Mouse (Mus musculus) CH12.LX (cell line): ENCODE measurements around the gene Shisa7. TPM values are rescaled to one million over a fixed set of nuclear protein-coding genes. Genes with fewer than 3 reads are reported as not detected.
"Not testable (repeated sequence)": the region's sequence is repeated elsewhere in the genome, so short reads cannot be mapped to it uniquely, and the experiment has no call there.

Experiments
- DNase-seq: peaks from one replicate; pipeline ENCODE4 v3.0.0-alpha.2; 2013; ENCODE audit errors: extremely low read depth
- H3K27ac ChIP-seq: 2 replicates; pipeline ENCODE4 v1.5.1; 2012; ENCODE audit warnings: low read depth, mild to moderate bottlenecking, control low read depth, moderate library complexity; ENCODE audit not compliant: insufficient read depth
- H3K27me3 ChIP-seq: replicated peaks from 2 replicates; pipeline ENCODE3; 2012; ENCODE audit warnings: inconsistent platforms
- H3K36me3 ChIP-seq, 2 experiments: replicated peaks in 1 of 2; 2 replicates each; pipeline versions ENCODE3 to v1.6.1; 2012; ENCODE audit warnings: inconsistent platforms in 1 of 2, low read length in 1 of 2, mild to moderate bottlenecking in 1 of 2, mixed read lengths in 1 of 2, moderate library complexity in 1 of 2; ENCODE audit not compliant: control insufficient read depth in 1 of 2, insufficient read depth in 1 of 2
- H3K4me1 ChIP-seq, 2 experiments: 2 replicates each; pipeline ENCODE4 v1.6.1; 2012; ENCODE audit warnings: inconsistent platforms in 1 of 2, moderate library complexity in 1 of 2; ENCODE audit not compliant: insufficient read depth in 2 of 2, control insufficient read depth in 1 of 2
- H3K4me2 ChIP-seq: 2 replicates; pipeline ENCODE4 v1.6.1; 2012; ENCODE audit warnings: low read depth, mild to moderate bottlenecking, control low read depth; ENCODE audit not compliant: poor library complexity, insufficient read depth, severe bottlenecking
- H3K4me3 ChIP-seq, 3 experiments: fragments of 150-350 bp in 1 of 3; sonication (generic) in 1 of 3; replicated peaks in 1 of 3; 2 replicates each; pipeline versions ENCODE3 to v1.5.1; 2011 to 2012; ENCODE audit warnings: low read depth in 2 of 3, low read length in 2 of 3, mild to moderate bottlenecking in 2 of 3, moderate library complexity in 2 of 3, control low read depth in 1 of 3, improper control_type of control experiment in 1 of 3, inconsistent platforms in 1 of 3, mixed read lengths in 1 of 3; ENCODE audit not compliant: poor library complexity in 1 of 3
- H3K79me2 ChIP-seq: replicated peaks from 2 replicates; pipeline ENCODE4 v1.6.1; 2012; ENCODE audit warnings: mild to moderate bottlenecking, moderate library complexity; ENCODE audit not compliant: control insufficient read depth, poor library complexity, insufficient read depth, severe bottlenecking; ENCODE audit errors: extremely low read depth
- H3K9ac ChIP-seq: 2 replicates; pipeline ENCODE4 v1.6.1; 2012; ENCODE audit warnings: low read depth, mild to moderate bottlenecking, control low read depth, moderate library complexity; ENCODE audit not compliant: insufficient read depth
- H3K9me3 ChIP-seq: replicated peaks from 2 replicates; pipeline ENCODE3; 2012; ENCODE audit warnings: low read length, inconsistent platforms, mixed read lengths
- BHLHE40 ChIP-seq: IDR thresholded peaks from 2 replicates; pipeline ENCODE4 v1.6.1; 2011; ENCODE audit warnings: mild to moderate bottlenecking, low read depth, low read length, improper control_type of control experiment
- CHD1 ChIP-seq: IDR thresholded peaks from 2 replicates; pipeline ENCODE4 v1.6.1; 2012; ENCODE audit warnings: low read depth, low read length, improper control_type of control experiment, inconsistent platforms
- CTCF ChIP-seq, 2 experiments: IDR thresholded peaks in 1 of 2; conservative IDR thresholded peaks in 1 of 2; 2 replicates each; pipeline ENCODE4 v1.5.1; 2011 to 2012; ENCODE audit warnings: low read depth in 2 of 2, low read length in 2 of 2, improper control_type of control experiment in 1 of 2, inconsistent platforms in 1 of 2, mild to moderate bottlenecking in 1 of 2, moderate library complexity in 1 of 2
- HCFC1 ChIP-seq: IDR thresholded peaks from 2 replicates; pipeline ENCODE4 v1.6.1; 2012; ENCODE audit warnings: low read depth, mild to moderate bottlenecking, inconsistent platforms, low read length, improper control_type of control experiment
- IRF4 ChIP-seq: IDR thresholded peaks from 2 replicates; pipeline ENCODE4 v1.6.1; 2014; ENCODE audit warnings: low read depth, mild to moderate bottlenecking, inconsistent platforms, low read length, improper control_type of control experiment
- JUN ChIP-seq: IDR thresholded peaks from 2 replicates; pipeline ENCODE4 v1.6.1; 2011; ENCODE audit warnings: low read depth, mild to moderate bottlenecking, low read length, improper control_type of control experiment, moderate library complexity; ENCODE audit not compliant: insufficient read depth
- JUND ChIP-seq: conservative IDR thresholded peaks from 2 replicates; pipeline ENCODE4 v1.6.1; 2011; ENCODE audit warnings: low read depth, low read length, improper control_type of control experiment
- MEF2A ChIP-seq: IDR thresholded peaks from 2 replicates; pipeline ENCODE4 v1.6.1; 2014; ENCODE audit warnings: low read depth, mild to moderate bottlenecking, inconsistent platforms, low read length, improper control_type of control experiment, borderline replicate concordance
- MXI1 ChIP-seq: IDR thresholded peaks from 2 replicates; pipeline ENCODE4 v1.6.1; 2011; ENCODE audit warnings: mild to moderate bottlenecking, low read depth, low read length, improper control_type of control experiment
- MYC ChIP-seq: IDR thresholded peaks from 2 replicates; pipeline ENCODE4 v1.6.1; 2011; ENCODE audit warnings: low read depth, mild to moderate bottlenecking, improper control_type of control experiment, low read length
- NELFE ChIP-seq: IDR thresholded peaks from 2 replicates; pipeline ENCODE4 v1.6.1; 2011; ENCODE audit warnings: low read depth, low read length, improper control_type of control experiment
- PAX5 ChIP-seq: IDR thresholded peaks from 2 replicates; pipeline ENCODE4 v1.6.1; 2012; ENCODE audit warnings: low read length, inconsistent platforms, mixed read lengths
- POLR2A ChIP-seq: IDR thresholded peaks from 2 replicates; pipeline ENCODE4 v1.6.1; 2011; ENCODE audit warnings: low read depth, mild to moderate bottlenecking, improper control_type of control experiment, low read length
- POLR2AphosphoS2 ChIP-seq: IDR thresholded peaks from 2 replicates; pipeline ENCODE4 v1.6.1; 2011; ENCODE audit warnings: low read depth, low read length, improper control_type of control experiment
- SMC3 ChIP-seq: IDR thresholded peaks from 2 replicates; pipeline ENCODE4 v1.6.1; 2011; ENCODE audit warnings: low read depth, low read length, improper control_type of control experiment
- TBP ChIP-seq: conservative IDR thresholded peaks from 2 replicates; pipeline ENCODE4 v1.6.1; 2011; ENCODE audit warnings: low read depth, low read length, improper control_type of control experiment
- TCF12 ChIP-seq: IDR thresholded peaks from 2 replicates; pipeline ENCODE4 v1.6.1; 2014; ENCODE audit warnings: low read depth, mild to moderate bottlenecking, inconsistent platforms, low read length, improper control_type of control experiment
- UBTF ChIP-seq: IDR thresholded peaks from 2 replicates; pipeline ENCODE4 v1.6.1; 2012; ENCODE audit warnings: low read depth, mild to moderate bottlenecking, inconsistent platforms, low read length, improper control_type of control experiment, moderate library complexity
- USF2 ChIP-seq: conservative IDR thresholded peaks from 2 replicates; pipeline ENCODE4 v1.6.1; 2011; ENCODE audit warnings: low read depth, low read length, improper control_type of control experiment
- ZC3H11A ChIP-seq: IDR thresholded peaks from 2 replicates; pipeline ENCODE4 v1.6.1; 2012; ENCODE audit warnings: low read depth, mild to moderate bottlenecking, inconsistent platforms, low read length, improper control_type of control experiment
- ZKSCAN1 ChIP-seq: IDR thresholded peaks from 2 replicates; pipeline ENCODE4 v1.6.1; 2012; ENCODE audit warnings: low read depth, inconsistent platforms, low read length, improper control_type of control experiment, borderline replicate concordance
- dilution Hi-C: fragments of 300-500 bp; cut with MboI; formaldehyde crosslinking; loops from 2 replicates; pipeline ENCODE4 v1.14.3; 2020; ENCODE audit warnings: low sequenced_read_pairs; ENCODE audit not compliant: extremely low pct_unique_long_range_greater_than_20kb, extremely low pct_ligation_motif_present
- in situ Hi-C: fragments of 300-500 bp; cut with MboI; formaldehyde crosslinking; loops from 3 replicates; pipeline ENCODE4 v1.14.3; 2019; ENCODE audit warnings: low sequenced_read_pairs, low pct_ligation_motif_present, low pct_unique_long_range_greater_than_20kb, mixed read lengths
- polyA plus RNA-seq: library from polyadenylated mRNA; unstranded; fragments of >175 nt; gene quantifications from 2 replicates; pipeline ENCODE4 v1.2.1, GENCODE M21; 2012; ENCODE audit warnings: low read depth; ENCODE audit not compliant: insufficient read length
- total RNA-seq, 2 experiments: library from RNA; depleted of rRNA; stranded (reverse); fragments of 300-350 nt in 1 of 2; fragments of >200 nt in 1 of 2; gene quantifications; 2 replicates each; pipeline ENCODE4 v1.2.3; 2012 to 2014

Shisa7 gene
- total and polyA plus RNA-seq, 3 experiments, result not detected

GRCm38 (mm10) chr7:4863041-4863440, 18.5 kb upstream of the Shisa7 start:
- H3K27me3 ChIP-seq, result no peaks in the 10 kb centered on the region
- dilution Hi-C loops, result no loop called here
- H3K27ac ChIP-seq, result no peak overlapping the region
- no peak for DNase-seq
- H3K4me2 ChIP-seq, result no peak overlapping the region
- H3K79me2 ChIP-seq, result no peaks in the 10 kb centered on the region
- no peaks in the 10 kb centered on the region for H3K9me3 ChIP-seq
- peaks cover 4 to 16% of the 10 kb centered on the region in 2 experiments; a peak in 3 of 4 replicates for H3K4me1 ChIP-seq
- TF ChIP-seq JUND (no peak), MYC (no peak), POLR2A (no peak), ZC3H11A (no peak), CHD1 (no peak), USF2 (no peak), TCF12 (no peak), MXI1 (no peak), TBP (no peak), SMC3 (no peak), UBTF (no peak), POLR2AphosphoS2 (no peak), HCFC1 (no peak), BHLHE40 (no peak), NELFE (no peak)
- H3K4me3 ChIP-seq, result no peak overlapping the region
- no peak overlapping the region for H3K9ac ChIP-seq
- in situ Hi-C loops, result no loop called here
- H3K36me3 ChIP-seq, result no peaks in the 10 kb centered on the region

- H3K36me3 ChIP-seq, in situ Hi-C loops, H3K79me2 ChIP-seq, DNase-seq, H3K27ac ChIP-seq, H3K9me3 ChIP-seq, H3K4me2 ChIP-seq, H3K9ac ChIP-seq, dilution Hi-C loops, H3K4me3 ChIP-seq, H3K4me1 ChIP-seq, H3K27me3 ChIP-seq: not testable (repeated sequence)
Measured at GRCm38 (mm10) chr7:4860926-4861325, 16.4 kb upstream of the Shisa7 start.

- no peak for DNase-seq
- H3K27ac ChIP-seq, result no peak overlapping the region
- H3K79me2 ChIP-seq, result no peaks in the 10 kb centered on the region
- dilution Hi-C loops, result no loop called here
- TF ChIP-seq POLR2A (no peak), MXI1 (no peak), IRF4 (no peak), JUND (no peak), CHD1 (no peak), USF2 (no peak), MEF2A (no peak), ZKSCAN1 (no peak), UBTF (no peak), HCFC1 (no peak), JUN (no peak), PAX5 (no peak), CTCF (conservative IDR thresholded peaks at IDR 0.05 in 1 of 2, IDR thresholded peaks at IDR 0.05 in 1 of 2; ENCODE audit: low read depth in 2 of 2, low read length in 2 of 2) (no peak)
- H3K9me3 ChIP-seq, result no peaks in the 10 kb centered on the region
- in situ Hi-C loops, result no loop called here
- H3K36me3 ChIP-seq, result no peaks in the 10 kb centered on the region
- no peak overlapping the region for H3K4me3 ChIP-seq
- no peak overlapping the region for H3K9ac ChIP-seq
- H3K27me3 ChIP-seq, result no peaks in the 10 kb centered on the region
- peaks cover 0 to 2% of the 10 kb centered on the region in 2 experiments; a peak in 1 of 4 replicates for H3K4me1 ChIP-seq
- H3K4me2 ChIP-seq, result no peak overlapping the region
Measured at GRCm38 (mm10) chr7:4859418-4859978, 15.0 kb upstream of the Shisa7 start.
